33 mouse cellular contexts compared by ENCODE assay signal in genomic region chr7:126867534-126867933, GRCm38 (mm10). TPM values are rescaled to one million over a fixed set of nuclear protein-coding genes. Genes with fewer than 3 reads are reported as not detected.
"Had no signal": no experiment of that assay in that cellular context is flagged by ENCODE, and none has a peak within 500 bp of the region (broad histone marks: within the 10 kb centered on the region; RNA-seq: fewer than 3 reads in every experiment).

No protein-coding gene starts in this region.

- H3K4me3 ChIP-seq: embryonic facial prominence, embryonic 10.5 days; embryonic facial prominence, embryonic 12.5 days; embryonic facial prominence, embryonic 13.5 days; embryonic facial prominence, embryonic 15.5 days; erythroblast, embryonic 14.5 days; forebrain, embryonic 10.5 days; forebrain, embryonic 12.5 days; forebrain, embryonic 13.5 days; forebrain, embryonic 15.5 days; gastrocnemius, adult 2 months had no signal

- DNase-seq: cerebellum, adult 2 months; cerebellum, adult 8-10 months; cerebellum, adult 9-10 months; cerebellum, adult 9-11 months; cerebellum, postnatal 10 days; cerebellum, postnatal 14 days; cerebellum, postnatal 25 days; cerebellum, postnatal 36 days; embryo, embryonic 11 days; forebrain, postnatal 0 days; gastrocnemius, adult 2 months; gastrocnemius, postnatal 10 days; gastrocnemius, postnatal 14 days; gastrocnemius, postnatal 25 days; gastrocnemius, postnatal 36 days; heart, adult 11 months; heart, adult 18-20 months had no signal

- H3K27me3 ChIP-seq: embryonic facial prominence, embryonic 12.5 days; embryonic facial prominence, embryonic 13.5 days; embryonic facial prominence, embryonic 15.5 days; forebrain, embryonic 12.5 days; forebrain, embryonic 13.5 days; forebrain, embryonic 15.5 days had no signal

- ATAC-seq: forebrain, embryonic 13.5 days; forebrain, embryonic 14.5 days; forebrain, embryonic 15.5 days; forebrain, embryonic 16.5 days; forebrain, postnatal 0 days had no signal

- H3K4me2 ChIP-seq: embryonic facial prominence, embryonic 12.5 days; embryonic facial prominence, embryonic 13.5 days; embryonic facial prominence, embryonic 15.5 days; forebrain, embryonic 12.5 days; forebrain, embryonic 13.5 days; forebrain, embryonic 15.5 days had no signal

- H3K9ac ChIP-seq: embryonic facial prominence, embryonic 12.5 days; embryonic facial prominence, embryonic 13.5 days; embryonic facial prominence, embryonic 15.5 days; forebrain, embryonic 12.5 days; forebrain, embryonic 13.5 days; forebrain, embryonic 15.5 days; forebrain, postnatal 0 days had no signal

- H3K9me3 ChIP-seq: embryonic facial prominence, embryonic 10.5 days; embryonic facial prominence, embryonic 12.5 days; embryonic facial prominence, embryonic 13.5 days; embryonic facial prominence, embryonic 15.5 days; forebrain, embryonic 10.5 days; forebrain, embryonic 12.5 days; forebrain, embryonic 13.5 days; forebrain, embryonic 15.5 days had no signal

- H3K27ac ChIP-seq: embryonic facial prominence, embryonic 10.5 days; embryonic facial prominence, embryonic 12.5 days; embryonic facial prominence, embryonic 13.5 days; embryonic facial prominence, embryonic 15.5 days; forebrain, embryonic 10.5 days; forebrain, embryonic 12.5 days; forebrain, embryonic 13.5 days; forebrain, embryonic 15.5 days; gastrocnemius, adult 2 months had no signal

RNA-seq across cellular contexts. Expression of gene Doc2a, which starts 20.3 kb away (rescaled TPM):
- polyA plus RNA-seq: erythroblast, embryonic 14.5 days; gonadal fat pad, adult 2 months had no signal

RNA-seq across cellular contexts. Expression of gene 4930451I11Rik, which starts 36.1 kb away (rescaled TPM):
- polyA plus RNA-seq: cerebellum, adult 2 months; embryonic facial prominence, embryonic 10.5 days; embryonic facial prominence, embryonic 11.5 days; embryonic facial prominence, embryonic 12.5 days; embryonic facial prominence, embryonic 13.5 days; embryonic facial prominence, embryonic 14.5 days; embryonic facial prominence, embryonic 15.5 days; erythroblast, embryonic 14.5 days; forebrain, embryonic 10.5 days; forebrain, embryonic 11.5 days; forebrain, embryonic 12.5 days; forebrain, embryonic 13.5 days; forebrain, embryonic 14.5 days; forebrain, embryonic 15.5 days; forebrain, embryonic 16.5 days; forebrain, postnatal 0 days; frontal cortex, adult 2 months; gonadal fat pad, adult 2 months had no signal
